11 mouse cellular contexts compared by ENCODE assay signal in genomic region chr4:120612304-120613080, GRCm38 (mm10). TPM values are rescaled to one million over a fixed set of nuclear protein-coding genes. Genes with fewer than 3 reads are reported as not detected.
A peak's percentile ranks its signal among the peaks of the same experiment; 100 is the strongest.
DNase-seq lines count a peak whose midpoint lies in the region; ATAC-seq and TF ChIP-seq lines count a peak whose summit lies in the region.
"Had no signal": no experiment of that assay in that cellular context is flagged by ENCODE, and none has a peak within 500 bp of the region (broad histone marks: within the 10 kb centered on the region; RNA-seq: fewer than 3 reads in every experiment).

No protein-coding gene starts in this region.

- no peak overlapping the region for H3K4me2 ChIP-seq in liver, embryonic 12.5 days
- H3K4me2 ChIP-seq in liver, postnatal 0 days (ENCODE audit: low read depth, low read length), result no peak overlapping the region

- H3K4me3 ChIP-seq in liver, embryonic 12.5 days, result no peak overlapping the region
- no peak overlapping the region for H3K4me3 ChIP-seq in liver, postnatal 0 days (ENCODE audit: low read depth, low read length)
- H3K4me3 ChIP-seq in olfactory bulb, adult 2 months (ENCODE audit: insufficient read depth, low read depth, low read length), result no peak overlapping the region

- 0 out of 2 replicates have a peak overlapping the region, but pooled peaks have one; percentile 24 for H3K9ac ChIP-seq in liver, embryonic 12.5 days
- H3K9ac ChIP-seq in liver, postnatal 0 days (replicated peaks), result no peak overlapping the region

- no peak for TF ChIP-seq EP300 in liver, postnatal 0 days (IDR thresholded peaks at IDR 0.05; ENCODE audit: low read depth)

- 27% methylated on average over 9 of the region's 9 CpGs for WGBS in liver, embryonic 12.5 days (ENCODE audit: insufficient replicate concordance)
- 43% methylated on average over 9 of the region's 9 CpGs for WGBS in liver, postnatal 0 days (ENCODE audit: insufficient replicate concordance)
- WGBS in olfactory bulb, adult 2 months, result 45% methylated on average over 9 of the region's 9 CpGs

- peak; percentile 38; the same call in 1 of the 2 replicates for ATAC-seq in liver, embryonic 12.5 days
- ATAC-seq in liver, postnatal 0 days, result no peak
- ATAC-seq: intestine, postnatal 0 days had no signal

- peaks cover 48% of the 10 kb centered on the region for H3K4me1 ChIP-seq in liver, embryonic 12.5 days
- H3K4me1 ChIP-seq in liver, postnatal 0 days (ENCODE audit: insufficient read depth), result peaks cover 2% of the 10 kb centered on the region; the same call in 1 of the 2 replicates
- H3K4me1 ChIP-seq in olfactory bulb, adult 2 months (ENCODE audit: control insufficient read depth, insufficient read depth, low read length), result peaks cover 31% of the 10 kb centered on the region

- no peak for TF ChIP-seq POLR2A in olfactory bulb, adult 2 months (IDR thresholded peaks at IDR 0.05; ENCODE audit: insufficient read depth, low read depth, low read length)

- H3K27me3 ChIP-seq in liver, embryonic 12.5 days (replicated peaks), result no peaks in the 10 kb centered on the region
- no peaks in the 10 kb centered on the region for H3K27me3 ChIP-seq in liver, postnatal 0 days (ENCODE audit: insufficient read depth, low read length)

- no peaks in the 10 kb centered on the region for H3K9me3 ChIP-seq in liver, embryonic 12.5 days (replicated peaks)
- no peaks in the 10 kb centered on the region for H3K9me3 ChIP-seq in liver, postnatal 0 days (ENCODE audit: low read length)

- H3K27ac ChIP-seq in liver, embryonic 12.5 days, result peak overlapping the region; percentile 67
- H3K27ac ChIP-seq in liver, postnatal 0 days (ENCODE audit: low read depth), result no peak overlapping the region
- peak overlapping the region; percentile 76 for H3K27ac ChIP-seq in olfactory bulb, adult 2 months (ENCODE audit: insufficient read depth, low read depth, low read length)

- no peak for TF ChIP-seq CTCF in liver, postnatal 0 days (IDR thresholded peaks at IDR 0.05; ENCODE audit: low read depth)
- no peak for TF ChIP-seq CTCF in olfactory bulb, adult 2 months (IDR thresholded peaks at IDR 0.05; ENCODE audit: insufficient read depth, low read depth, low read length)

- H3K36me3 ChIP-seq in liver, embryonic 12.5 days, result no peaks in the 10 kb centered on the region
- no peaks in the 10 kb centered on the region for H3K36me3 ChIP-seq in liver, postnatal 0 days (replicated peaks; ENCODE audit: insufficient read depth, low read length)

- DNase-seq in liver, postnatal 0 days, result no peak
- peak; percentile 37 to 39 for DNase-seq in cerebellum, postnatal 10 days
- DNase-seq in heart, postnatal 10 days, result peak; percentile 55 to 72
- no peak for DNase-seq in gastrocnemius, adult 8-10 months (ENCODE audit: low spot score in 2 of 2)
- no peak for DNase-seq in lung, adult 18-20 months
- DNase-seq in spleen, postnatal 14 days (ENCODE audit: low spot score in 2 of 2), result no peak

- intact Hi-C loops in heart, postnatal 10 days (cut with DNase I), result no loop called here

RNA-seq across cellular contexts. Expression of gene Gm8439, which starts 23.9 kb away (rescaled TPM):
- polyA plus RNA-seq in liver, embryonic 12.5 days (2016; fragmentation: Nextera tagmentation; extraction: Ambion mirVana), result not detected in 2 replicates
- polyA plus RNA-seq in liver, postnatal 0 days (2015; fragmentation: Nextera tagmentation; extraction: Ambion mirVana), result 0.30 and 0.40 TPM in 2 replicates
- not detected for total RNA-seq in heart, postnatal 10 days (2021)
- polyA plus RNA-seq in olfactory bulb, adult 2 months (2012; ENCODE audit: insufficient read depth, insufficient read length, low replicate concordance, missing spikeins), result not detected in 2 replicates
- not detected for total RNA-seq in gastrocnemius, adult 8-10 months (2022)
- total RNA-seq: adrenal gland, postnatal 36 days; neutrophil, adult 5-6 weeks had no signal
- polyA plus RNA-seq: intestine, postnatal 0 days had no signal

RNA-seq across cellular contexts. Expression of gene Ctps, which starts 42.4 kb away (rescaled TPM):
- polyA plus RNA-seq in liver, embryonic 12.5 days (2016; fragmentation: Nextera tagmentation; extraction: Ambion mirVana), result 75.0 and 75.8 TPM in 2 replicates
- 13.8 and 14.5 TPM in 2 replicates for polyA plus RNA-seq in liver, postnatal 0 days (2015; fragmentation: Nextera tagmentation; extraction: Ambion mirVana)
- total RNA-seq in heart, postnatal 10 days (2021), result 10 to 100 TPM; 44.2 to 66.0 TPM
- not detected in 2 replicates for polyA plus RNA-seq in olfactory bulb, adult 2 months (2012; ENCODE audit: insufficient read depth, insufficient read length, low replicate concordance, missing spikeins)
- 10 to 100 TPM; 13.2 to 14.6 (median 13.9) TPM for total RNA-seq in gastrocnemius, adult 8-10 months (2022)

RNA-seq across cellular contexts. Expression of gene Cited4, which starts 53.9 kb away (rescaled TPM):
- 286 and 295 TPM in 2 replicates for polyA plus RNA-seq in liver, embryonic 12.5 days (2016; fragmentation: Nextera tagmentation; extraction: Ambion mirVana)
- polyA plus RNA-seq in liver, postnatal 0 days (2015; fragmentation: Nextera tagmentation; extraction: Ambion mirVana), result 21.2 and 22.9 TPM in 2 replicates
- total RNA-seq in heart, postnatal 10 days (2021), result 10 to 100 TPM; 76.0 to 81.5 TPM
- not detected in 2 replicates for polyA plus RNA-seq in olfactory bulb, adult 2 months (2012; ENCODE audit: insufficient read depth, insufficient read length, low replicate concordance, missing spikeins)
- total RNA-seq in gastrocnemius, adult 8-10 months (2022), result 10 to 100 TPM in 3 of 4 experiments, 1 to 10 TPM in 1; 6.1 to 27.5 (median 16.1) TPM
- total RNA-seq: neutrophil, adult 5-6 weeks had no signal

Comparison
In these comparisons a context has a peak if more than half of its experiments do, and no peak if none do; other contexts are left out.
1. DNase-seq: peak in cerebellum, postnatal 10 days (2 of 2) and heart, postnatal 10 days (2 of 2); none in liver, postnatal 0 days (single experiment), gastrocnemius, adult 8-10 months (0 of 2), lung, adult 18-20 months (0 of 2) and spleen, postnatal 14 days (0 of 2).
2. RNA of gene Cited4, which starts 53.9 kb away (polyA plus RNA-seq): 286 to 295 TPM in liver, embryonic 12.5 days and 21.2 to 22.9 TPM in liver, postnatal 0 days; not detected in olfactory bulb, adult 2 months; every median in the first group is over 10 times any median in the second.